Mouse (Mus musculus) neural tube, embryonic 14.5 days (tissue): Measurements from ENCODE around the gene Cbarp. TPM values are rescaled to one million over a fixed set of nuclear protein-coding genes. Genes with fewer than 3 reads are reported as not detected.
A peak's percentile ranks its signal among the peaks of the same experiment; 100 is the strongest.

Experiments used
- ATAC-seq: fragments of 200-750 bp; cut with Nextera tagmentation; 2 replicates; pipeline ENCODE4 v1.8.0; 2017; ENCODE audit warnings: low read depth, mild to moderate bottlenecking, moderate TSS enrichment, moderate library complexity
- H3K27ac ChIP-seq: fragments of 300-500 bp; sonication (generic); 2 replicates; pipeline ENCODE4 v1.5.1; 2014; ENCODE audit warnings: low read depth, mild to moderate bottlenecking, control low read depth, low read length, moderate library complexity, mixed read lengths
- H3K27me3 ChIP-seq: fragments of 300-500 bp; sonication (generic); 2 replicates; pipeline ENCODE4 v1.6.1; 2014; ENCODE audit warnings: low read length; ENCODE audit not compliant: control insufficient read depth, insufficient read depth
- H3K36me3 ChIP-seq: fragments of 300-500 bp; sonication (generic); 2 replicates; pipeline ENCODE4 v1.6.1; 2014; ENCODE audit warnings: low read length, mixed read lengths; ENCODE audit not compliant: control insufficient read depth, insufficient read depth
- H3K4me1 ChIP-seq: fragments of 300-500 bp; sonication (generic); 2 replicates; pipeline ENCODE4 v1.6.1; 2014; ENCODE audit warnings: low read length; ENCODE audit not compliant: control insufficient read depth, insufficient read depth
- H3K4me2 ChIP-seq: fragments of 300-500 bp; sonication (generic); 2 replicates; pipeline ENCODE4 v1.6.1; 2014; ENCODE audit warnings: mild to moderate bottlenecking, low read depth, low read length, control low read depth
- H3K4me3 ChIP-seq: fragments of 300-500 bp; sonication (generic); 2 replicates; pipeline ENCODE4 v1.5.1; 2014; ENCODE audit warnings: low read depth, low read length, control low read depth, mixed read lengths
- H3K9ac ChIP-seq: fragments of 300-500 bp; sonication (generic); replicated peaks from 2 replicates; pipeline ENCODE4 v1.6.1; 2014; ENCODE audit warnings: low read depth, mild to moderate bottlenecking, control low read depth, low read length, mixed read lengths
- H3K9me3 ChIP-seq: fragments of 300-500 bp; sonication (generic); 2 replicates; pipeline ENCODE4 v1.6.1; 2016; ENCODE audit warnings: low read length; ENCODE audit not compliant: control insufficient read depth
- WGBS: fragments of 180-500 bp; shearing (Covaris S2); extraction: QIAGEN DNeasy Blood & Tissue Kit; methylation state at CpG from one replicate; pipeline ENCODE4 v1.1.7; 2014; 5-methylcytosine and 5-hydroxymethylcytosine counted together
- polyA plus RNA-seq: library from polyadenylated mRNA; unstranded; fragments of >200 nt; fragmentation: Nextera tagmentation; extraction: Ambion mirVana; gene quantifications from 2 replicates; pipeline ENCODE4 v1.2.1, GENCODE M21; 2014

Gene Cbarp
- polyA plus RNA-seq, 1 experiment from 2014 or later, result 101 TPM

DNA sequence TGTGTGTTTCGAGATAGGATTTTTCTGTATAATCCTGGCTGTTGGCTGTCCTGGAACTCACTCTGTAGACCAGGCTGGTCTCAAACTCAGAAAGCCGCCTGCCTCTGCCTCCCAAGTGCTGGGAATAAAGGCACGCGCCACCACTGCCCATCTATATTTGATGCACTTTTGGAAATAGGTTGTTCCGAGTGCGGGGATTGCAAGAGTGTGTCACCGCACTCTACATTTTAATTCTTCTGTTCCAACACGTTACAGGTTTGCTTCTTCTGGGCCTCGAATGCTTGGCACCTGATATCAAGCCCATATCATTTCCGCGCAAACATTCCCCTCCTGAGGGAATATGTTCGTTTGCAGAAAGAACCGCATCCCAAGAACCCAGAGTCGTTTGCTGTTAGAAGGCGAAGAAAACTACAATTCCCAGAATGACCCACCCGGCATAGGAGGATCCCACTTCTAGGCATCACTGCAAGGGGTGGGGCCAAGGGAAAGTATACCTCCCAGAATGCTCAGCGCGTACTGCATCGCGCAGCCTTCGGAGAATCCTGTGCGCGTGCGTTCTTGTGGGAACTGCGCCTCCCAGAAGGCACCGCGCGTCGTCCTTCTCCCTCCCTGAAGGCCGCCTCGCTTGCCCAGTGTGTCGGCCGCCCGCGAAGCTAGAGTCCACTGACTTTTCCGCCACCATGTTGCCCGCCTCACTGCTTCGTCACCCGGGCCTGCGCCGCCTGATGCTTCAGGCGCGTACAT is 1.3 kb upstream of the Cbarp start:
- no peaks in the 10 kb centered on the region for H3K9me3 ChIP-seq
- peak overlapping the region; percentile 84 for H3K27ac ChIP-seq
- H3K4me2 ChIP-seq, result peak overlapping the region; percentile 88
- WGBS, result under 1% methylated on average over 41 of the region's 43 CpGs
- peaks cover 20% of the 10 kb centered on the region for H3K4me1 ChIP-seq
- ATAC-seq, result peak; percentile 83
- peak overlapping the region; percentile 44 for H3K4me3 ChIP-seq
- H3K27me3 ChIP-seq, result no peaks in the 10 kb centered on the region
- H3K9ac ChIP-seq, result peak overlapping the region; percentile 58
- H3K36me3 ChIP-seq, result peaks cover 29% of the 10 kb centered on the region; the same call in 1 of the 2 replicates

DNA sequence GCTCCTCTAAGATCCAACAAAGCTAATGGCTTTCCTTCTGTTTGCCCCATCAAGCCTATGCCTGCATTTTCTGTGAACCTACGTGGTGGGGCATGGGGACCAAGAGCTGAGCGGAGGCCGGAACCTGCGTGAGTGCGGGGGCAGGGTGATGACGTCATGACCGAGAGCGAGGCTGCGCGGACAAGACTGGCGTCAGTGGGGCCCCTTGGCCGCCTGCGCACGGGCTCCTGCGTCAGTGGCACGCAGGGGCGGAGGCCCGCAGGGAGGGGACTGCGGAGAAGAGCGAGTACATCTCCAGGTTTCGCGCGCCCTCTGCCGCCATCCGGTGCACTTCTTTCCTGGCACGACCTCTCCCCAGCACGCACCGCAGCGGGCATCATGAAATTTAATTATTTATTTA is 608 bp upstream of the Cbarp start:
- ATAC-seq, result peak; percentile 62
- Histone ChIP-seq H3K4me2 (peak overlapping the region; percentile 88), H3K9ac (peak overlapping the region; percentile 46), H3K27ac (peak overlapping the region; percentile 84), H3K36me3 (peaks cover 31% of the 10 kb centered on the region; the same call in 1 of the 2 replicates), H3K4me1 (peaks cover 27% of the 10 kb centered on the region), H3K9me3 (no peaks in the 10 kb centered on the region), H3K27me3 (no peaks in the 10 kb centered on the region), H3K4me3 (peak overlapping the region; percentile 44)
- WGBS, result 0% methylated on average over 29 of the region's 29 CpGs

DNA sequence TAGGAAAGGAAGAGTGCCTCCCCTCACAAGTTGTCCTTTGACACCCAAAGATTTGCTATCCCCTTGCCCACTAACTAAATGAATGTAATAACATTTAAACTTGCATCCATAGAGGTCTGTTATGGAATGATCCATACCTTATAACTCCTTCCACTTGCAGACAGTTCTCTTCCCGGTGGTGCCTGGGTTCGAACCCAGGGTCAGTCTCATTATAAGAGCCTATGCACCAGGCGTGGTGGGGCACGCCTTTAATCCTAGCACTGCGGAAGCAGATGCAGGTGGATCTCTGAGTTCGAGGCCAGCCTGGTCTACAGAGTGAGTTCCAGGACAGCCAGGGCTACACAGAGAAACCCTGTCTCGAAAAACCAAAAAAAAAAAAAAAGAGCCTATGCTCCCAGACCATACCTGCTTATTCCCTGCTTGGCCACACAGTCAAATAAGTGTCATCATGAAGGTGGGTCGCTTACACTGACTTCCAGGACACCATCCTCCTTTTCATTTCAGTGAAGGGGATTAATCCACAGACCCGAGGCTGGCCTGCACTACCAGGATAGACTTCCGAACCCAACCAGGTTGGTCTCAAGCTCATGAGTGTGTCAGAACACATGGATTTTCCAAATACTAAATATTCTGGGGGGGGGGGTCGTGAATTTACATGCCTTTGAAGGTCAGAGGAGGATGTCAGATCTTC is 515 bp downstream of the Cbarp start:
- Histone ChIP-seq H3K27me3 (no peaks in the 10 kb centered on the region), H3K9ac (no peak overlapping the region), H3K9me3 (no peaks in the 10 kb centered on the region), H3K27ac (peak overlapping the region; percentile 84), H3K4me3 (no peak overlapping the region), H3K4me2 (peak overlapping the region; percentile 84; the same call in 1 of the 2 replicates), H3K4me1 (peaks cover 26% of the 10 kb centered on the region), H3K36me3 (peaks cover 22% of the 10 kb centered on the region; the same call in 1 of the 2 replicates)
- no peak for ATAC-seq
- WGBS, result 79% methylated on average over 11 of the region's 11 CpGs

DNA sequence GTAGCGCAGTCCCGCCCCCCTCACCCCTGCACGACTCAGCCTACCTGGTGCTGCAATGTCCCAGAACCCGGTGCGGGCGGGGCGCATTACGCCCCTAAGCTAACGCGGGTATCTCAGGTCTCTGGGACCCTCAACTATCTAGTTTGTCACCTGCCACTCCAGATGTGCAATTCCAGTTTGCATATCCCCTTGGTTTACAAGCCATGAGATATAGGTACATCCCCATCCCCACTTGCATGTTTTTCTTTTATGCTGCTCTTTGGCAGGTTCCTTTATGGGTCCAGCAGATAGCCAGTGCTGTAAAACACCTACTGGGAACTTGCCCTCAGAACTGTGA is 1.2 kb downstream of the Cbarp start:
- no peak for ATAC-seq
- WGBS, result 4% methylated on average over 7 of the region's 10 CpGs
- peaks cover 26% of the 10 kb centered on the region for H3K4me1 ChIP-seq

DNA sequence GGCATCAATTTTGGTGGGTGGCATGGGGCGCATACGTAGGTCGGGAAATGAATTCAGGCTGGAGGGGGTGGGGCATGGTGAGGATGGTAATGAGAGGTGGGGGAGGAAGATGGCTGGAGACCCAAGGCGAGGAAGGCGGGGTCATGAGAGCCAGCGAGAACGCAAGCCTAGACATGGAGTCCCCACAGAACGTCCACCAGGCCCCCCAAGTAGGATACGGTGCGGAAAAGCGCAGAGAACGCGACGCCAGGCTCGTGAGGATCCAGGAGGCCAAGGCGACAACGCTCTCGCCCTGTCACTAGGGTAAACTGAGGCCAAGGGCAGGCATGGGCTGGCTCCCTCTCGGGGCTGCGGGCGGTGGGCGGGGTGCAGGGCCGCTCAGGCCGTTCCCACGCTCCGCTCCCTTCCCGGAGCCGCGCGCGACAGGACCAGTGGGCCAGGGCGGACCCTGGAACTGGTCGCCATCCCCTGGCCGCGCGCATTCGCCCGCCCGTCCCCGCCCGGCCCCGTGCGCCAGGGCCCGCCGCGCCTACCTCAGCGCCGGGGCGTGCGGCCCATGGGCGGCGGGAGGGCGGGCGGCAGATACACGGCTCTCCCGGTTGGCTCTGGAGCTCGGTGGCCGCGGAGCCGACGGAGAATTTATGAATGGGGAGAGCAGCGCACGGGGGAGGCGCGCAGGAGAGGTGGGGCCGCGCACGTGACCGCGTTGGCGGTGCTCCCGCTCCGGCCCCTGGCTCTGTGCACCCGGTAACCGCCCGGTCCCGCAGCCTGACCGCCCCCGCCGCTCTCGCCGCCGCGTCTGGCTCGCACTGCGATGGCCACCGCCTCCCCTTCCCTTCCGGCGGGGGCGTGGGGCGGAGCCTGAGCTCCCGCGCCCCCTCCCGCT is 1.8 kb downstream of the Cbarp start, which contains the start of gene Atp5d:
TSS of gene Atp5d (plus strand) at position 80 of the 886 bp plus-strand sequence.
- H3K9me3 ChIP-seq, result no peaks in the 10 kb centered on the region

More for the DNA sequence above, 1.2 kb downstream of the Cbarp start:
- Histone ChIP-seq H3K4me3 (peak overlapping the region; percentile 74), H3K9me3 (no peaks in the 10 kb centered on the region), H3K4me2 (peak overlapping the region; percentile 84), H3K36me3 (peaks cover 23% of the 10 kb centered on the region), H3K9ac (peak overlapping the region; percentile 97), H3K27me3 (no peaks in the 10 kb centered on the region), H3K27ac (peak overlapping the region; percentile 94)

DNA sequence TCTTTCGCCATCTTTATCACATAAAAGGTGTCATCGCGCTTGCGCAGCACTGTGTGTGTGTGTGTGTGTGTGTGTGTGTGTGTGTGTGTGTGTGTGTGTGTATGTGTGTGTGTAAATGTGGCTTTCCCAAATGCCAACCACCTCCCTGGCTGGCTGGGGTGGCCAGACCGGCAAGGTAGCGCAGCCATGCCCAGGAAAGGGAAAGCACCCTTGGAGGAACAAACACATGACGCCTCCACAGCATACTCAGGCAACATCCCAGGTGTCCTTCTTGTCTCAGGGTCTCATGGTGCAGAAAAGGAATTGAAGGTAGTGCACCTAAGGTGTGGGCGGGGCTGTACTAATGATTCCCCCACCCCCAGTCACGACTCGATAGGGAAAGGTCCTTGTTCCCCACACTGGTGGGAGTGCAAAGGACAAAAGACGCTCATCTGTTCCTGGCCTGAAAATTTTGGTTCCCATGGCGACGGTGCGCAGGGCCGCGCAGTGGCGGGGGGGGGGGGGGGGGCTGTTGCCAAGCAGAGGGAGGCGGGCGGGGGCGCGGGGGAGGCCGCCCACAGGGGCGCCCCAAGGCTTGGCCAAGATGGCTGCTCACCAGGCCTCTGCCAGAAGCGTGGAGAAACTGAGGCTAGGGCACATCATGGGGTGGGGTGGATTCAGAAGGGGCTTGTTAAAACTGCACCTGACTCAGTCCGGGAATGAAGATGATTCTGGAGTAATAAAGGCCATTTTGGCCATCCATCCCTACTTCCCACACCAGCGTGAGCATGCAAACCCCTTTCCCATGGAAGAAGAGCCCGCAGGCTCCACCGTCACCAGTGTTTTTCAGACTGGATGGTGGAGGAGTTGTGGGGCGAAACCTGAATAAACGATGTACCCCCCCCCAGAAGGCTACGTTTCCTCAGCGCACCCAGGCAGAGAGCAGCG is 2.7 kb downstream of the Cbarp start:
- H3K27ac ChIP-seq, result peak overlapping the region; percentile 94
- H3K4me2 ChIP-seq, result peak overlapping the region; percentile 84
- peak overlapping the region; percentile 97 for H3K9ac ChIP-seq
- H3K27me3 ChIP-seq, result no peaks in the 10 kb centered on the region
- peaks cover 26% of the 10 kb centered on the region for H3K36me3 ChIP-seq
- 2% methylated on average over 27 of the region's 33 CpGs for WGBS
- H3K9me3 ChIP-seq, result no peaks in the 10 kb centered on the region
- no peak for ATAC-seq
- peaks cover 21% of the 10 kb centered on the region for H3K4me1 ChIP-seq
- H3K4me3 ChIP-seq, result peak overlapping the region; percentile 74

More for the DNA sequence above, 1.8 kb downstream of the Cbarp start, which contains the start of gene Atp5d:
- peak within 1 kb of the TSS; percentile 94 for H3K27ac ChIP-seq
- peaks cover 26% of the 10 kb centered on the region for H3K4me1 ChIP-seq
- H3K27me3 ChIP-seq, result no peaks in the 10 kb centered on the region
- peak within 1 kb of the TSS; percentile 74 for H3K4me3 ChIP-seq
- peaks cover 22% of the 10 kb centered on the region for H3K36me3 ChIP-seq
- H3K9ac ChIP-seq, result peak within 1 kb of the TSS; percentile 97
- H3K4me2 ChIP-seq, result peak within 1 kb of the TSS; percentile 84
- under 1% methylated on average over 70 of the region's 94 CpGs for WGBS
- ATAC-seq, result peak; percentile 13

- ATAC-seq, result no peak
- Histone ChIP-seq H3K9ac (peak overlapping the region; percentile 97), H3K4me2 (peak overlapping the region; percentile 84), H3K36me3 (peaks cover 32% of the 10 kb centered on the region), H3K27me3 (no peaks in the 10 kb centered on the region), H3K9me3 (no peaks in the 10 kb centered on the region), H3K4me3 (peak overlapping the region; percentile 74), H3K4me1 (peaks cover 17% of the 10 kb centered on the region), H3K27ac (peak overlapping the region; percentile 94)
- 3% methylated on average over 27 of the region's 29 CpGs for WGBS
Observed at GRCm38 (mm10) chr10:80136952-80137625, 3.5 kb downstream of the Cbarp start.
